Mouse (Mus musculus): ENCODE results near the gene Atrnl1.
"Not testable (repeated sequence)": the region's sequence is repeated elsewhere in the genome, so short reads cannot be mapped to it uniquely, and the experiment has no call there.

Atrnl1 gene

GRCm38 (mm10) chr19:57686596-57686995 lies 75.8 kb downstream of the Atrnl1 start:
- DNase-seq (ENCODE audit: low read depth, low spot score) = no peak

- no peak for DNase-seq (ENCODE audit: low read depth, low spot score)
Observed at GRCm38 (mm10) chr19:57692566-57692965, 81.7 kb downstream of the Atrnl1 start.

- DNase-seq (ENCODE audit: low read depth, low spot score) = not testable (repeated sequence)
Observed at GRCm38 (mm10) chr19:57696781-57697180, 85.9 kb downstream of the Atrnl1 start.

GRCm38 (mm10) chr19:57713138-57713537 lies 102.3 kb downstream of the Atrnl1 start:
- DNase-seq (ENCODE audit: low read depth, low spot score) = no peak

- no peak for DNase-seq (ENCODE audit: low read depth, low spot score)
Observed at GRCm38 (mm10) chr19:57724920-57725319, 114.1 kb downstream of the Atrnl1 start.

GRCm38 (mm10) chr19:57725326-57725725 lies 114.5 kb downstream of the Atrnl1 start:
- no peak for DNase-seq (ENCODE audit: low read depth, low spot score)

GRCm38 (mm10) chr19:57727009-57727408 lies 116.2 kb downstream of the Atrnl1 start:
- no peak for DNase-seq (ENCODE audit: low read depth, low spot score)

- no peak for DNase-seq (ENCODE audit: low read depth, low spot score)
Observed at GRCm38 (mm10) chr19:57737475-57737874, 126.6 kb downstream of the Atrnl1 start.

- DNase-seq (ENCODE audit: low read depth, low spot score) = no peak
Observed at GRCm38 (mm10) chr19:57745579-57745978, 134.7 kb downstream of the Atrnl1 start.

GRCm38 (mm10) chr19:57746553-57746952 lies 135.7 kb downstream of the Atrnl1 start:
- DNase-seq (ENCODE audit: low read depth, low spot score) = no peak

- DNase-seq (ENCODE audit: low read depth, low spot score) = no peak
Observed at GRCm38 (mm10) chr19:57752189-57752588, 141.4 kb downstream of the Atrnl1 start.

GRCm38 (mm10) chr19:57762526-57762925 lies 151.7 kb downstream of the Atrnl1 start:
- no peak for DNase-seq (ENCODE audit: low read depth, low spot score)

GRCm38 (mm10) chr19:57764576-57765371 lies 153.9 kb downstream of the Atrnl1 start:
- DNase-seq (ENCODE audit: low read depth, low spot score) = no peak

- DNase-seq (ENCODE audit: low read depth, low spot score) = no peak
Observed at GRCm38 (mm10) chr19:57767051-57767450, 156.2 kb downstream of the Atrnl1 start.

GRCm38 (mm10) chr19:57768661-57769060 lies 157.8 kb downstream of the Atrnl1 start:
- DNase-seq (ENCODE audit: low read depth, low spot score) = no peak

- DNase-seq (ENCODE audit: low read depth, low spot score) = no peak
Observed at GRCm38 (mm10) chr19:57782366-57783089, 171.7 kb downstream of the Atrnl1 start.

GRCm38 (mm10) chr19:57786699-57787098 lies 175.9 kb downstream of the Atrnl1 start:
- DNase-seq (ENCODE audit: low read depth, low spot score) = no peak

- DNase-seq (ENCODE audit: low read depth, low spot score) = no peak
Observed at GRCm38 (mm10) chr19:57802207-57802606, 191.4 kb downstream of the Atrnl1 start.

- DNase-seq (ENCODE audit: low read depth, low spot score) = no peak
Observed at GRCm38 (mm10) chr19:57802771-57803482, 192.1 kb downstream of the Atrnl1 start.

GRCm38 (mm10) chr19:57803483-57803820 lies 192.6 kb downstream of the Atrnl1 start:
- DNase-seq (ENCODE audit: low read depth, low spot score) = no peak

- DNase-seq (ENCODE audit: low read depth, low spot score) = no peak
Observed at GRCm38 (mm10) chr19:57808363-57808762, 197.5 kb downstream of the Atrnl1 start.

- DNase-seq (ENCODE audit: low read depth, low spot score) = no peak
Observed at GRCm38 (mm10) chr19:57814291-57814690, 203.5 kb downstream of the Atrnl1 start.

Data from retina, postnatal 7 days (tissue).